Mouse (Mus musculus) myocyte (in vitro differentiated cells): ENCODE measurements around the gene St5.

ENCODE experiments used
- MYOG ChIP-seq, 3 experiments: IDR thresholded peaks; one replicate each; pipeline ENCODE4 v1.6.1; 2011; ENCODE audit warnings: control low read depth in 2 of 3, low read depth in 2 of 3, mild to moderate bottlenecking in 2 of 3; ENCODE audit not compliant: insufficient read length in 2 of 3, control insufficient read depth in 1 of 3, insufficient read depth in 1 of 3
- POLR2A ChIP-seq: IDR thresholded peaks from one replicate; pipeline ENCODE4 v1.6.1; 2011; ENCODE audit warnings: low read depth, mild to moderate bottlenecking, control low read depth, moderate library complexity; ENCODE audit not compliant: insufficient read length
- POLR2AphosphoS2 ChIP-seq: IDR thresholded peaks from one replicate; pipeline ENCODE4 v1.6.1; 2011; ENCODE audit warnings: low read depth, control low read depth; ENCODE audit not compliant: insufficient read length
- TCF12 ChIP-seq: IDR thresholded peaks from one replicate; pipeline ENCODE4 v1.6.1; 2011; ENCODE audit warnings: mild to moderate bottlenecking, control low read depth; ENCODE audit not compliant: poor library complexity, insufficient read depth, severe bottlenecking
- USF1 ChIP-seq: IDR thresholded peaks from one replicate; pipeline ENCODE4 v1.6.1; 2011; ENCODE audit warnings: low read depth, mild to moderate bottlenecking, control low read depth, moderate library complexity

GRCm38 (mm10) chr7:109723114-109723513, 19.7 kb upstream of the St5 start:
- TF ChIP-seq MYOG (IDR thresholded peaks at IDR 0.05; ENCODE audit: control insufficient read depth in 1 of 3, insufficient read depth in 1 of 3, insufficient read length in 2 of 3, low read depth in 2 of 3) (no peak), POLR2A (no peak), USF1 (no peak), TCF12 (no peak), POLR2AphosphoS2 (no peak)
